Mouse (Mus musculus) forebrain, embryonic 10.5 days (tissue): ENCODE results near the gene Pnpla1. TPM values are rescaled to one million over a fixed set of nuclear protein-coding genes. Genes with fewer than 3 reads are reported as not detected.

Experiments
- DNase-seq: peaks from one replicate; pipeline ENCODE4 v3.0.0-alpha.2; 2017; ENCODE audit warnings: low spot score; ENCODE audit errors: extremely low spot score
- H3K27ac ChIP-seq: fragments of 300-500 bp; sonication (generic); 2 replicates; pipeline ENCODE4 v1.5.1; 2016; ENCODE audit warnings: mild to moderate bottlenecking
- H3K27me3 ChIP-seq: fragments of 300-500 bp; sonication (generic); 2 replicates; pipeline ENCODE4 v1.6.1; 2016; ENCODE audit warnings: mild to moderate bottlenecking; ENCODE audit not compliant: poor library complexity, severe bottlenecking
- H3K36me3 ChIP-seq: fragments of 300-500 bp; sonication (generic); replicated peaks from 2 replicates; pipeline ENCODE4 v1.6.1; 2016; ENCODE audit warnings: mild to moderate bottlenecking, moderate library complexity
- H3K4me1 ChIP-seq: fragments of 300-500 bp; sonication (generic); 2 replicates; pipeline ENCODE4 v1.6.1; 2016
- H3K4me3 ChIP-seq: fragments of 300-500 bp; sonication (generic); 2 replicates; pipeline ENCODE4 v1.5.1; 2016; ENCODE audit warnings: mild to moderate bottlenecking, moderate library complexity
- H3K9me3 ChIP-seq: fragments of 300-500 bp; sonication (generic); 2 replicates; pipeline ENCODE4 v1.6.1; 2016; ENCODE audit warnings: mild to moderate bottlenecking, moderate library complexity
- whole genome bisulfite sequencing: fragments of 180-500 bp; shearing (Covaris S2); methylation state at CpG from one replicate; pipeline ENCODE4 v1.1.7; 2016; 5-methylcytosine and 5-hydroxymethylcytosine counted together
- polyA plus RNA-seq: library from polyadenylated mRNA; unstranded; fragments of >200 nt; fragmentation: Nextera tagmentation; extraction: Ambion mirVana; gene quantifications from 2 replicates; pipeline ENCODE4 v1.2.1, GENCODE M21; 2016

Pnpla1 gene
- polyA plus RNA-seq, 1 experiment from 2014 or later = not detected

GRCm38 (mm10) chr17:28898249-28898648 lies 40.0 kb downstream of the Pnpla1 start:
- Histone ChIP-seq H3K9me3 (peaks cover 3% of the 10 kb centered on the region; the same call in 1 of the 2 replicates), H3K4me3 (no peak overlapping the region), H3K27me3 (no peaks in the 10 kb centered on the region), H3K27ac (no peak overlapping the region), H3K36me3 (no peaks in the 10 kb centered on the region), H3K4me1 (peaks cover 15% of the 10 kb centered on the region)
- no peak for DNase-seq
- WGBS = 74% methylated on average over 5 of the region's 5 CpGs

DNA sequence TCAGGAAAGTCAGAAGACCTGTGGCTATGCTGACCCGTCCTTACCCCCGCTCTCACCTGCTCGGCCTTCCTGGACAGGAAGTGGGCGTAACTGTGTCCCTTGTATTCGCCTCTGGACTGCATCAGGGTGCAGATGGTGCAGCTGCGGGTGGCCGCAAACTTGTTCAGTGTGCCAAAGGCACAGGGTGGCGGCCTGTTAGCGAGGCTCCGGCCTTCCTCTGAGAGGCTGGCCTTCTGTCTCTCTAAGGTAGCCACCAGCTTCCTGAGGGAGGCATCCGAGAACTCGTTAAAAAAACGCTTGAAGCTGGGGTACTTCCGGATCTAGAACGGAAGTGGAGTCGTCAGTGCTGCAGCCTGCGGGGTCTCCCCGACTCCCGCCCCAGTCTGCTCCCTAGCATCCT lies 41.2 kb downstream of the Pnpla1 start:
- peaks cover 17% of the 10 kb centered on the region for H3K4me1 ChIP-seq
- H3K36me3 ChIP-seq = no peaks in the 10 kb centered on the region
- 85% methylated on average over 19 of the region's 19 CpGs for WGBS
- no peak overlapping the region for H3K27ac ChIP-seq
- no peak overlapping the region for H3K4me3 ChIP-seq
- no peak for DNase-seq
- no peaks in the 10 kb centered on the region for H3K27me3 ChIP-seq
- no peaks in the 10 kb centered on the region; the same call in 1 of the 2 replicates for H3K9me3 ChIP-seq

DNA sequence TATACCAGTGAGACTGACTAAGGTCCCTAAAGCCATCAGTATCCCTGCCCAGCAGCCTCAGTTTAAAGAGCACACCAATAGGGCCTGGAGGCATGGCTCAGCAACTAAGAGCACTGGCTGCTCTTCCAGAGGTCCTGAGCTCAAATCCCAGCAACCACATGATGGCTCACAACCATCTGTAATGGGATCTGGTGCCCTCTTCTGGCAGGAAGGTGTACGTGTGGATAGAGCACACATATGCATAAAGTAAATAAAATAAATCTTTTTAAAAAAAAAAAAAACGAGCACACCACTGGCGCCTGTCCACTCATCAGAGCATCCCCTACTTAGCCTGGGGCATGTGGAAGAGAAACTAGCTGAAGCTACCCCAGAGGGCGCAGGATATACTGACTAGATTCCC lies 43.3 kb downstream of the Pnpla1 start:
- no peak for DNase-seq
- WGBS = 73% methylated on average over 4 of the region's 4 CpGs
- Histone ChIP-seq H3K36me3 (no peaks in the 10 kb centered on the region), H3K27ac (no peak overlapping the region), H3K9me3 (no peaks in the 10 kb centered on the region), H3K27me3 (peaks cover 11% of the 10 kb centered on the region), H3K4me1 (peaks cover 29% of the 10 kb centered on the region), H3K4me3 (no peak overlapping the region)

- Histone ChIP-seq H3K4me3 (no peak overlapping the region), H3K36me3 (no peaks in the 10 kb centered on the region), H3K9me3 (no peaks in the 10 kb centered on the region), H3K27me3 (peaks cover 31% of the 10 kb centered on the region), H3K4me1 (peaks cover 29% of the 10 kb centered on the region), H3K27ac (peak overlapping the region; percentile 22; the same call in 1 of the 2 replicates)
- 36% methylated on average over 23 of the region's 23 CpGs for WGBS
- DNase-seq = peak; percentile 71
These were observed 46.5 kb downstream of the Pnpla1 start for GRCm38 (mm10) chr17:28904546-28905376.

DNA sequence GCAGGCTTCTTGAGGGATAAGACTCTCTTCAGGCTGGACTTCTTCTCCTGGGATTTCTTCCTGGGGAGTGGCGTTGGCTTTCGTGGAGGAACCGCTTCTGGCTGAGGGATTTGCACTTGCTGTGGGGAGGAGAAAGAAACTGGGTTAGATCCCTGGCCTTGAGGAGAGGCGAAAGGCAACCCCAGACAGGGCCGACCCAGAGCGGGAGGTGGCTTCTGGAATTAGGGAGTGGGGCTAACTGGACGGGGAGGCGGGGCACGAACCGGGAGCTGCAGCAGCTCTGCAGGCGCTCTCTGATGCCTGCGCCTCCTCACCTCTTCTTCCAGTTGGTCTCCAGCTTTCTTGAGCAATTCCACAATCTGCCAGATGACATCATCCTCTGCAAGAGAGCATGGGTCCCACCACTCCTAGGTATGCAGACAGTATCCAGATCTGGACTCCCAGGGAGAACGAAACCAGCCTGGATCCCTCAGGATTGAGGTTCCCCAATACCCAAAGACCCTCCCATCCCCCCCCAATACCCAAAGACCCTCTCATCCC lies 47.2 kb downstream of the Pnpla1 start:
- Histone ChIP-seq H3K4me1 (peaks cover 31% of the 10 kb centered on the region), H3K27me3 (peaks cover 38% of the 10 kb centered on the region), H3K4me3 (no peak overlapping the region), H3K27ac (no peak overlapping the region; the same call in 1 of the 2 replicates), H3K36me3 (no peaks in the 10 kb centered on the region), H3K9me3 (no peaks in the 10 kb centered on the region)
- WGBS = 65% methylated on average over 13 of the region's 13 CpGs
- no peak for DNase-seq

DNA sequence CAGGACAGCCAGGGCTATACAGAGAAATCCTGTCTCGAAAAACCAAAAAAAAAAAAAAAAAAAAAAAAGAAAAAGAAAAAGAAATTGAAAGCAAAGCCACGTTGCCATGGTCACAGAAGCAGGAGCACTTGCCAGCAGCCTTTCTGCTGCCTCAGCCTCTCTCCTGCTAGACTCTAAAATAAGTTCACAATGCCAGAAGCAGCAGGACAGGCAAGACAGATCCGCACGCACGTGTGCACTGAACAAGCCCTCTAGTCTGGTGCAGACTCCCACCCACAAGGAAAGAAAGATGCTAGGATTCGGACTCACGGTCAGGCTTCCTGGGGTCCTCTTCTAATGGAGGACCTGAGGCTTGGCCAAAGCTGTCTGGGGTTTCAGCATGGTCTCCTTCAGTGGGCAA lies 49.7 kb downstream of the Pnpla1 start:
- Histone ChIP-seq H3K27me3 (peaks cover 40% of the 10 kb centered on the region), H3K27ac (no peak overlapping the region), H3K4me1 (peaks cover 31% of the 10 kb centered on the region), H3K4me3 (no peak overlapping the region), H3K36me3 (no peaks in the 10 kb centered on the region), H3K9me3 (no peaks in the 10 kb centered on the region)
- no peak for DNase-seq
- WGBS = 87% methylated on average over 7 of the region's 7 CpGs

DNA sequence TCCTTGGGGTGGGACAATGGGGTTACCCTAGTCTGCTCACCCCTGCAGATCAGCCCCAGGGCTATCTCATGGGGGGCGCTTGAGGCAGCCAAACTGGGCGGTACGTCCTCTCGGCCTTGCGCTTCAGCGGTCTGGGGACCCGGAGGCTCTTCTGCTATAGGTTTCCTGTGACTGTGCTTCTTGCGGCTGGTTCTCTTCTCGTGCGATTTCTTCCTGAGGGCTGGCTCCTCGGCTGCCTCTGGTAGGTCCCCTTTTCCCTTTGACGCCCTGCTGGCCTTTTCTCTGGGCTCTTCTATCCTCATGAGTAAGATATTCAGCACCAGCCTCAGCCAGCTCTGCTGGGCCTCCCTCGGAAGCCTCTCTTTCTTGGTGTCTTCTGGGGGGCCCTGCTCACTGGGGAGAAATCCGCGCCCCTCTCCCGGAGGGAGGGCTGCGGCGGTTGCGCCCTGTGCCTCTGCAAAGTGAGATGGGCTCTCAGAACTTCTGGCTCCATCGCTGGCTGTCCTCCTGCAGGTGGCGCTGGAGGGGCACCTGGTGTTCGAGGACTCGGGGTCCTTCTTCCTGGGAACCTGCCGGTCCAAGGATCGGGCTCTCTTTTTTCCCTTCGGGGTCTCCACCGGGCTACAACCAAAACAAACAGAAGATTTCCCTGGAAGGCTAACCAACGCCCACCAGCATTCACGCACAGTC lies 51.2 kb downstream of the Pnpla1 start:
- H3K27me3 ChIP-seq = peaks cover 40% of the 10 kb centered on the region
- peak; percentile 60 for DNase-seq
- H3K4me3 ChIP-seq = peak overlapping the region; percentile 48
- H3K27ac ChIP-seq = peak overlapping the region; percentile 56; the same call in 1 of the 2 replicates
- no peaks in the 10 kb centered on the region for H3K9me3 ChIP-seq
- no peaks in the 10 kb centered on the region for H3K36me3 ChIP-seq
- H3K4me1 ChIP-seq = peaks cover 30% of the 10 kb centered on the region
- WGBS = 7% methylated on average over 29 of the region's 29 CpGs

GRCm38 (mm10) chr17:28910139-28910538 lies 51.9 kb downstream of the Pnpla1 start:
- 14% methylated on average over 7 of the region's 7 CpGs for WGBS
- peaks cover 39% of the 10 kb centered on the region for H3K27me3 ChIP-seq
- H3K36me3 ChIP-seq = no peaks in the 10 kb centered on the region
- no peak overlapping the region for H3K27ac ChIP-seq
- H3K4me3 ChIP-seq = peak overlapping the region; percentile 48; the same call in 1 of the 2 replicates
- peaks cover 22% of the 10 kb centered on the region for H3K4me1 ChIP-seq
- H3K9me3 ChIP-seq = no peaks in the 10 kb centered on the region
- DNase-seq = no peak

DNA sequence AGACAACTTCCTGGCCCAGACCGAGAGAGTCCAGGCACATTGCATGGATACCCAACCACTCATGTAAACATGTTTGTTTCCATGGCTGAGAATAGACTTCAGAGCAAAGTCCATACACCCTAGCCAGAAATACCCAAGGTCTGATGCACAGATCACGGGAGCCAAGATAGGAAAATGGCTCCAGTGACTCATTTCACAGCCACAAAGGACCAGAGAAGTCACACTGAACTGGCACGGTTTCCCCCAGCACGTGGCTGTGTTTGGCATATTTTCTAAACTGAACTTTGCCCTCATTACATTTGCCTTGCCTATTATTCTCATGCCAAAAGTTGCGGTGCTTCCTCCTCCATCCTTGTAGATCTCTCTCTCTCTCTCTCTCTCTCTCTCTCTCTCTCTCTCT lies 55.0 kb downstream of the Pnpla1 start:
- Histone ChIP-seq H3K27ac (no peak overlapping the region), H3K4me1 (peaks cover 15% of the 10 kb centered on the region), H3K9me3 (no peaks in the 10 kb centered on the region), H3K36me3 (no peaks in the 10 kb centered on the region), H3K27me3 (peaks cover 25% of the 10 kb centered on the region), H3K4me3 (no peak overlapping the region)
- WGBS = 80% methylated on average over 5 of the region's 5 CpGs
- no peak for DNase-seq

GRCm38 (mm10) chr17:28913940-28914339 lies 55.7 kb downstream of the Pnpla1 start:
- Histone ChIP-seq H3K27me3 (peaks cover 17% of the 10 kb centered on the region), H3K9me3 (no peaks in the 10 kb centered on the region), H3K36me3 (no peaks in the 10 kb centered on the region), H3K4me1 (peaks cover 10% of the 10 kb centered on the region), H3K4me3 (no peak overlapping the region), H3K27ac (no peak overlapping the region)
- 87% methylated on average over 6 of the region's 6 CpGs for WGBS
- DNase-seq = no peak

- peaks cover 5% of the 10 kb centered on the region for H3K27me3 ChIP-seq
- no peak for DNase-seq
- 61% methylated on average over 12 of the region's 12 CpGs for WGBS
- H3K4me3 ChIP-seq = no peak within 1 kb of the TSS
- H3K27ac ChIP-seq = no peak within 1 kb of the TSS
- H3K4me1 ChIP-seq = no peaks in the 10 kb centered on the region
- no peaks in the 10 kb centered on the region for H3K36me3 ChIP-seq
- H3K9me3 ChIP-seq = no peaks in the 10 kb centered on the region
These were observed 56.9 kb downstream of the Pnpla1 start, which contains the start of gene 4930539E08Rik for GRCm38 (mm10) chr17:28915060-28915628. TSS of gene 4930539E08Rik (minus strand) at chr17:28915324.

DNA sequence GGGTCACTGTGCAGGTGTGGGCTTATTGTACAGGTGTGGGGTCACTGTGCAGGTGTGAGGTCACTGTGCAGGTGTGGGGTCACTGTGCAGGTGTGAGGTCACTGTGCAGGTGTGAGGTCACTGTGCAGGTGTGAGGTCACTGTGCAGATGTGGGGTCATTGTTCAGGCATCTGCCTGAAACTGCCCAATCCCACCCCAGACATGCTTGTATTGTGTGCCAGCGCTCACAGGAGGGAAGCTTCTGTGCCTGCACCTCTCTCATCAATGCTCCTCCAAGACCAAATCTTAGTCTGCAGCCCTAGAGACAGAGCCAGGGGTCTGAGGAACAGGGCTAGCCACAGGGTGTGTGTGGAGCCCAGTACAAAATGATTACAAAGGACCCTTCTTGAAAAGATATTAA lies 58.3 kb downstream of the Pnpla1 start:
- H3K4me1 ChIP-seq = 0 out of 2 replicates have a peak, but pooled peaks cover 5% of the 10 kb centered on the region
- no peaks in the 10 kb centered on the region for H3K36me3 ChIP-seq
- no peak for DNase-seq
- no peaks in the 10 kb centered on the region for H3K27me3 ChIP-seq
- no peak overlapping the region for H3K4me3 ChIP-seq
- H3K9me3 ChIP-seq = no peaks in the 10 kb centered on the region
- H3K27ac ChIP-seq = no peak overlapping the region
- WGBS = 97% methylated on average over 1 of the region's 1 CpGs
